Mouse (Mus musculus): ENCODE measurements around the gene 1700029H14Rik. TPM values are rescaled to one million over a fixed set of nuclear protein-coding genes. Genes with fewer than 3 reads are reported as not detected.
A peak's percentile ranks its signal among the peaks of the same experiment; 100 is the strongest.

The 1700029H14Rik gene
- polyA plus RNA-seq, 1 experiment from 2014 or later, result not detected

- Histone ChIP-seq H3K4me3 (ENCODE audit: low read depth, low read length) (no peak overlapping the region), H3K27ac (replicated peaks; ENCODE audit: low read depth, low read length) (no peak overlapping the region), H3K9ac (ENCODE audit: low read depth, low read length) (no peak overlapping the region), H3K4me1 (ENCODE audit: control insufficient read depth, insufficient read depth, low read length) (no peaks in the 10 kb centered on the region), H3K9me3 (ENCODE audit: control insufficient read depth, low read length) (no peaks in the 10 kb centered on the region), H3K36me3 (ENCODE audit: control insufficient read depth, insufficient read depth, low read length) (no peaks in the 10 kb centered on the region), H3K4me2 (ENCODE audit: low read depth, low read length) (no peak overlapping the region), H3K27me3 (replicated peaks; ENCODE audit: control insufficient read depth, insufficient read depth, low read length) (no peaks in the 10 kb centered on the region)
- 72% methylated on average over 2 of the region's 2 CpGs for WGBS
- DNase-seq (ENCODE audit: low spot score) (no peak), ATAC-seq (ENCODE audit: low read depth) (no peak)
These were observed 4.7 kb downstream of the 1700029H14Rik start for GRCm38 (mm10) chr8:13557526-13557925.

- Histone ChIP-seq H3K9ac (ENCODE audit: low read depth, low read length) (no peak overlapping the region), H3K9me3 (ENCODE audit: control insufficient read depth, low read length) (no peaks in the 10 kb centered on the region), H3K27me3 (replicated peaks; ENCODE audit: control insufficient read depth, insufficient read depth, low read length) (no peaks in the 10 kb centered on the region), H3K4me3 (ENCODE audit: low read depth, low read length) (no peak overlapping the region), H3K4me1 (ENCODE audit: control insufficient read depth, insufficient read depth, low read length) (peaks cover 7% of the 10 kb centered on the region), H3K27ac (replicated peaks; ENCODE audit: low read depth, low read length) (no peak overlapping the region; the same call in 1 of the 2 replicates), H3K36me3 (ENCODE audit: control insufficient read depth, insufficient read depth, low read length) (no peaks in the 10 kb centered on the region), H3K4me2 (ENCODE audit: low read depth, low read length) (no peak overlapping the region)
- ATAC-seq (ENCODE audit: low read depth) (no peak), DNase-seq (ENCODE audit: low spot score) (no peak)
- WGBS, result 88% methylated on average over 6 of the region's 6 CpGs
These were observed 10.8 kb downstream of the 1700029H14Rik start for GRCm38 (mm10) chr8:13551574-13551830.

GRCm38 (mm10) chr8:13550718-13551573 lies 11.3 kb downstream of the 1700029H14Rik start:
- Histone ChIP-seq H3K9me3 (ENCODE audit: control insufficient read depth, low read length) (peaks cover 2% of the 10 kb centered on the region; the same call in 1 of the 2 replicates), H3K9ac (ENCODE audit: low read depth, low read length) (no peak overlapping the region), H3K27ac (replicated peaks; ENCODE audit: low read depth, low read length) (no peak overlapping the region; the same call in 1 of the 2 replicates), H3K4me1 (ENCODE audit: control insufficient read depth, insufficient read depth, low read length) (peaks cover 7% of the 10 kb centered on the region), H3K27me3 (replicated peaks; ENCODE audit: control insufficient read depth, insufficient read depth, low read length) (no peaks in the 10 kb centered on the region), H3K36me3 (ENCODE audit: control insufficient read depth, insufficient read depth, low read length) (no peaks in the 10 kb centered on the region), H3K4me3 (ENCODE audit: low read depth, low read length) (no peak overlapping the region), H3K4me2 (ENCODE audit: low read depth, low read length) (no peak overlapping the region)
- ATAC-seq (ENCODE audit: low read depth), result peak; percentile 93
- DNase-seq (ENCODE audit: low spot score), result peak; percentile 96
- WGBS, result 58% methylated on average over 9 of the region's 9 CpGs

GRCm38 (mm10) chr8:13548831-13549230 lies 13.4 kb downstream of the 1700029H14Rik start:
- Histone ChIP-seq H3K9me3 (ENCODE audit: control insufficient read depth, low read length) (peaks cover 7% of the 10 kb centered on the region; the same call in 1 of the 2 replicates), H3K9ac (ENCODE audit: low read depth, low read length) (0 out of 2 replicates have a peak overlapping the region, but pooled peaks have one; percentile 8), H3K4me2 (ENCODE audit: low read depth, low read length) (no peak overlapping the region), H3K4me3 (ENCODE audit: low read depth, low read length) (no peak overlapping the region), H3K36me3 (ENCODE audit: control insufficient read depth, insufficient read depth, low read length) (no peaks in the 10 kb centered on the region), H3K27ac (replicated peaks; ENCODE audit: low read depth, low read length) (peak overlapping the region; percentile 55), H3K27me3 (replicated peaks; ENCODE audit: control insufficient read depth, insufficient read depth, low read length) (no peaks in the 10 kb centered on the region), H3K4me1 (ENCODE audit: control insufficient read depth, insufficient read depth, low read length) (peaks cover 7% of the 10 kb centered on the region)
- DNase-seq (ENCODE audit: low spot score) (peak; percentile 86), ATAC-seq (ENCODE audit: low read depth) (peak; percentile 58)
- 28% methylated on average over 6 of the region's 9 CpGs for WGBS

GRCm38 (mm10) chr8:13548235-13548634 lies 14.0 kb downstream of the 1700029H14Rik start:
- H3K27me3 ChIP-seq (replicated peaks; ENCODE audit: control insufficient read depth, insufficient read depth, low read length), result no peaks in the 10 kb centered on the region
- no peak for ATAC-seq (ENCODE audit: low read depth)
- no peaks in the 10 kb centered on the region for H3K36me3 ChIP-seq (ENCODE audit: control insufficient read depth, insufficient read depth, low read length)
- no peak overlapping the region for H3K9ac ChIP-seq (ENCODE audit: low read depth, low read length)
- peaks cover 7% of the 10 kb centered on the region; the same call in 1 of the 2 replicates for H3K9me3 ChIP-seq (ENCODE audit: control insufficient read depth, low read length)
- no peak overlapping the region for H3K4me3 ChIP-seq (ENCODE audit: low read depth, low read length)
- H3K4me2 ChIP-seq (ENCODE audit: low read depth, low read length), result no peak overlapping the region
- DNase-seq (ENCODE audit: low spot score), result peak; percentile 45
- H3K27ac ChIP-seq (replicated peaks; ENCODE audit: low read depth, low read length), result peak overlapping the region; percentile 55; the same call in 1 of the 2 replicates
- WGBS, result 34% methylated on average over 4 of the region's 4 CpGs
- peaks cover 7% of the 10 kb centered on the region for H3K4me1 ChIP-seq (ENCODE audit: control insufficient read depth, insufficient read depth, low read length)

GRCm38 (mm10) chr8:13546421-13546820 lies 15.8 kb downstream of the 1700029H14Rik start:
- H3K4me3 ChIP-seq (ENCODE audit: low read depth, low read length), result no peak overlapping the region

GRCm38 (mm10) chr8:13541526-13541925 lies 20.7 kb downstream of the 1700029H14Rik start:
- Histone ChIP-seq H3K27ac (replicated peaks; ENCODE audit: low read depth, low read length) (no peak overlapping the region), H3K4me2 (ENCODE audit: low read depth, low read length) (no peak overlapping the region), H3K4me3 (ENCODE audit: low read depth, low read length) (no peak overlapping the region), H3K36me3 (ENCODE audit: control insufficient read depth, insufficient read depth, low read length) (no peaks in the 10 kb centered on the region), H3K4me1 (ENCODE audit: control insufficient read depth, insufficient read depth, low read length) (no peaks in the 10 kb centered on the region), H3K27me3 (replicated peaks; ENCODE audit: control insufficient read depth, insufficient read depth, low read length) (no peaks in the 10 kb centered on the region), H3K9ac (ENCODE audit: low read depth, low read length) (no peak overlapping the region), H3K9me3 (ENCODE audit: control insufficient read depth, low read length) (peaks cover 16% of the 10 kb centered on the region; the same call in 1 of the 2 replicates)
- 67% methylated on average over 5 of the region's 5 CpGs for WGBS
- ATAC-seq (ENCODE audit: low read depth) (no peak), DNase-seq (ENCODE audit: low spot score) (no peak)

More at GRCm38 (mm10) chr8:13546421-13546820, 15.8 kb downstream of the 1700029H14Rik start:
- Histone ChIP-seq H3K4me2 (ENCODE audit: low read depth, low read length) (no peak overlapping the region), H3K9ac (ENCODE audit: low read depth, low read length) (no peak overlapping the region), H3K36me3 (ENCODE audit: control insufficient read depth, insufficient read depth, low read length) (no peaks in the 10 kb centered on the region), H3K27me3 (replicated peaks; ENCODE audit: control insufficient read depth, insufficient read depth, low read length) (no peaks in the 10 kb centered on the region), H3K27ac (replicated peaks; ENCODE audit: low read depth, low read length) (no peak overlapping the region), H3K4me1 (ENCODE audit: control insufficient read depth, insufficient read depth, low read length) (peaks cover 7% of the 10 kb centered on the region), H3K9me3 (ENCODE audit: control insufficient read depth, low read length) (peaks cover 7% of the 10 kb centered on the region; the same call in 1 of the 2 replicates)
- DNase-seq (ENCODE audit: low spot score) (no peak), ATAC-seq (ENCODE audit: low read depth) (no peak)
- 85% methylated on average over 4 of the region's 4 CpGs for WGBS

GRCm38 (mm10) chr8:13540122-13540521 lies 22.1 kb downstream of the 1700029H14Rik start:
- H3K27me3 ChIP-seq (replicated peaks; ENCODE audit: control insufficient read depth, insufficient read depth, low read length), result no peaks in the 10 kb centered on the region
- DNase-seq (ENCODE audit: low spot score), result no peak
- no peak overlapping the region for H3K4me2 ChIP-seq (ENCODE audit: low read depth, low read length)
- H3K9ac ChIP-seq (ENCODE audit: low read depth, low read length), result no peak overlapping the region
- no peaks in the 10 kb centered on the region for H3K36me3 ChIP-seq (ENCODE audit: control insufficient read depth, insufficient read depth, low read length)
- no peak for ATAC-seq (ENCODE audit: low read depth)
- H3K4me3 ChIP-seq (ENCODE audit: low read depth, low read length), result no peak overlapping the region
- 0 out of 2 replicates have a peak, but pooled peaks cover 11% of the 10 kb centered on the region for H3K9me3 ChIP-seq (ENCODE audit: control insufficient read depth, low read length)
- 78% methylated on average over 5 of the region's 5 CpGs for WGBS
- H3K27ac ChIP-seq (replicated peaks; ENCODE audit: low read depth, low read length), result no peak overlapping the region
- no peaks in the 10 kb centered on the region for H3K4me1 ChIP-seq (ENCODE audit: control insufficient read depth, insufficient read depth, low read length)
